Mouse (Mus musculus) limb, embryonic 11.5 days (tissue): ENCODE measurements at regions not wholly inside any gene's neighbourhood (a gene's known extent, or its start where the extent isn't known, plus 50 kb on each side); places are given as distances from the start of the nearest gene placed in this dataset.

Experiments
- ATAC-seq: fragments of 200-750 bp; cut with Nextera tagmentation; 2 replicates; pipeline ENCODE4 v1.8.0; 2017; ENCODE audit warnings: low read depth; ENCODE audit not compliant: insufficient number of reproducible peaks, low FRiP score, low TSS enrichment
- DNase-seq: peaks from one replicate; pipeline ENCODE4 v3.0.0-alpha.2; 2015; ENCODE audit warnings: low spot score
- H3K27ac ChIP-seq: fragments of 300-500 bp; sonication (generic); replicated peaks from 2 replicates; pipeline ENCODE4 v1.5.1; 2014; ENCODE audit warnings: low read depth, mild to moderate bottlenecking, low read length
- H3K27me3 ChIP-seq: fragments of 300-500 bp; sonication (generic); 2 replicates; pipeline ENCODE4 v1.6.1; 2014; ENCODE audit warnings: mild to moderate bottlenecking, low read length, mixed read lengths; ENCODE audit not compliant: control insufficient read depth, insufficient read depth
- H3K36me3 ChIP-seq: fragments of 300-500 bp; sonication (generic); 2 replicates; pipeline ENCODE4 v1.6.1; 2014; ENCODE audit warnings: mild to moderate bottlenecking, low read length, moderate library complexity, mixed read lengths; ENCODE audit not compliant: control insufficient read depth, insufficient read depth
- H3K4me1 ChIP-seq: fragments of 300-500 bp; sonication (generic); 2 replicates; pipeline ENCODE4 v1.6.1; 2014; ENCODE audit warnings: low read length, mixed read lengths; ENCODE audit not compliant: control insufficient read depth, insufficient read depth
- H3K4me2 ChIP-seq: fragments of 300-500 bp; sonication (generic); 2 replicates; pipeline ENCODE4 v1.6.1; 2014; ENCODE audit warnings: low read depth, mild to moderate bottlenecking, moderate library complexity; ENCODE audit not compliant: severe bottlenecking
- H3K4me3 ChIP-seq: fragments of 300-500 bp; sonication (generic); 2 replicates; pipeline ENCODE4 v1.5.1; 2014; ENCODE audit warnings: low read depth, low read length
- H3K9ac ChIP-seq: fragments of 300-500 bp; sonication (generic); 2 replicates; pipeline ENCODE4 v1.6.1; 2014; ENCODE audit warnings: mild to moderate bottlenecking, low read length
- H3K9me3 ChIP-seq: fragments of 300-500 bp; sonication (generic); 2 replicates; pipeline ENCODE4 v1.6.1; 2016; ENCODE audit warnings: low read length; ENCODE audit not compliant: control insufficient read depth
- WGBS: fragments of 180-500 bp; shearing (Covaris S2); extraction: QIAGEN DNeasy Blood & Tissue Kit; methylation state at CpG from one replicate; pipeline ENCODE4 v1.1.7; 2014; 5-methylcytosine and 5-hydroxymethylcytosine counted together

- Histone ChIP-seq H3K9me3 (no peaks in the 10 kb centered on the region), H3K36me3 (no peaks in the 10 kb centered on the region), H3K9ac (no peak overlapping the region), H3K27me3 (peaks cover 10% of the 10 kb centered on the region; the same call in 1 of the 2 replicates), H3K4me3 (no peak overlapping the region), H3K4me1 (0 out of 2 replicates have a peak, but pooled peaks cover 5% of the 10 kb centered on the region), H3K27ac (no peak overlapping the region), H3K4me2 (no peak overlapping the region)
- WGBS: 30% methylated on average over 11 of the region's 11 CpGs
- DNase-seq: peak; percentile 24
- ATAC-seq: no peak
These were observed 82.0 kb upstream of the Foxd3 start for GRCm38 (mm10) chr4:99574021-99574531.

GRCm38 (mm10) chr4:99574984-99575383 is 81.1 kb upstream of the Foxd3 start:
- no peak overlapping the region for H3K9ac ChIP-seq
- WGBS: 25% methylated on average over 4 of the region's 4 CpGs
- H3K9me3 ChIP-seq: no peaks in the 10 kb centered on the region
- H3K27me3 ChIP-seq: peaks cover 10% of the 10 kb centered on the region; the same call in 1 of the 2 replicates
- H3K4me2 ChIP-seq: no peak overlapping the region
- H3K4me1 ChIP-seq: 0 out of 2 replicates have a peak, but pooled peaks cover 5% of the 10 kb centered on the region
- ATAC-seq: no peak
- no peak overlapping the region for H3K4me3 ChIP-seq
- DNase-seq: peak; percentile 35
- H3K27ac ChIP-seq: no peak overlapping the region
- H3K36me3 ChIP-seq: no peaks in the 10 kb centered on the region

- H3K27me3 ChIP-seq: no peaks in the 10 kb centered on the region
These were observed 58.3 kb upstream of the Foxd3 start for GRCm38 (mm10) chr4:99597781-99598180.

GRCm38 (mm10) chr4:99600741-99601140 is 55.4 kb upstream of the Foxd3 start:
- no peak overlapping the region for H3K27ac ChIP-seq
- ATAC-seq (no peak), DNase-seq (no peak)
- no peak overlapping the region for H3K9ac ChIP-seq
- H3K4me2 ChIP-seq: no peak overlapping the region
- no peaks in the 10 kb centered on the region for H3K4me1 ChIP-seq
- 64% methylated on average over 10 of the region's 10 CpGs for WGBS
- no peak overlapping the region for H3K4me3 ChIP-seq
- no peaks in the 10 kb centered on the region for H3K9me3 ChIP-seq
- H3K36me3 ChIP-seq: no peaks in the 10 kb centered on the region
- no peaks in the 10 kb centered on the region for H3K27me3 ChIP-seq

More at GRCm38 (mm10) chr4:99597781-99598180, 58.3 kb upstream of the Foxd3 start:
- peak; percentile 27 for DNase-seq
- H3K4me3 ChIP-seq: no peak overlapping the region
- H3K9me3 ChIP-seq: no peaks in the 10 kb centered on the region
- H3K9ac ChIP-seq: no peak overlapping the region
- no peaks in the 10 kb centered on the region for H3K4me1 ChIP-seq
- H3K27ac ChIP-seq: no peak overlapping the region
- no peak for ATAC-seq
- no peaks in the 10 kb centered on the region for H3K36me3 ChIP-seq
- H3K4me2 ChIP-seq: no peak overlapping the region
- WGBS: 72% methylated on average over 5 of the region's 5 CpGs

- Histone ChIP-seq H3K4me3 (no peak overlapping the region), H3K27ac (no peak overlapping the region), H3K9me3 (no peaks in the 10 kb centered on the region), H3K9ac (no peak overlapping the region), H3K4me1 (no peaks in the 10 kb centered on the region), H3K27me3 (no peaks in the 10 kb centered on the region), H3K4me2 (no peak overlapping the region), H3K36me3 (no peaks in the 10 kb centered on the region)
- ATAC-seq (no peak), DNase-seq (no peak)
- WGBS: 39% methylated on average over 6 of the region's 6 CpGs
These were observed 54.6 kb upstream of the Foxd3 start for GRCm38 (mm10) chr4:99601463-99601862.
